Mouse (Mus musculus): Measurements from ENCODE around the gene Hpse. TPM values are rescaled to one million over a fixed set of nuclear protein-coding genes. Genes with fewer than 3 reads are reported as not detected.
A peak's percentile ranks its signal among the peaks of the same experiment; 100 is the strongest.

The Hpse gene
- 5.8 and 6.1 TPM in 2 replicates for polyA plus RNA-seq (2015; fragmentation: Nextera tagmentation; extraction: Ambion mirVana)

DNA sequence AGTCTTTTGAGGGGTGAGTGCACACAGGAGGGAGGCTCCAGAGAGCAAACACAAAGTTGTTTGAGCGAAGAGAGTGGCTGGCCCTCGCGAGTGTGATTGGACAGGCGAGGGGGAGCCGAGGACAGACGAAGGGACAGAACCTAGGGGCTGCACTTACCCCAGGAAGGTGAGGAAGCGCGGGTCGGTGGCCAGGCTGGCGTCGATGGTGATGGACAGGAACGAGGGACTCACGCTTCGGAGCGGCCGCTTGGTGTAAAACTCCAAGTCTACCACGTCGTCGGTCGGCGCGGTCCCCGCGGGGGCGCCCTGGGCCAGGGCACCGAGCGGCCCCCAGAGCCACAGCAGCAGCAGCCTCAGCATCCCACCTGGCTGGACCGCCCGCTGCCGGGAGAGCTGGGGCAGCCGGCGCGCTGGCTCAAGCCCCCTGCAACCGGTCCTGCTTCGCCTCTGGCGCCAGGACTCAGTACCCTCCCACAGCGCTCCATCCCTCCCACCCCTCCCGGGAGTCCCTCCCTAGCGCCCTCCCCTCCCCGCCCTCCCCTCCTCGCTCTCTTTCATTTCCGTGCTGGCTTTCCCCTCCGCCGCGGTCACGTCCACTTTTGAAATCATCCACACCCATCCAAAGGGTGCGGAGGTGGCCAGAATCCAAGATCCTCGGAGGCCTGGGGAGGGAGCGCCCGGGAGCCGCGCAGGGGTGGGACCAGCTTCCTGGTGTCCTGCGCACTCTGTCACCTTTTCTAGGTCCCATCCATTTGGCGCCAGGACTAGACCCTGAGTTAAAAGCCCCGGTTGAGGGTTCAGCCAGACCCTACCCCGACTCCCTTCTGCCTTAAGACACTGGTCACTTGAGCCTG is at the start of gene Hpse:
Hpse (minus strand) TSS at position 482 of the 854 bp plus-strand sequence.
- ATAC-seq (ENCODE audit: insufficient number of reproducible peaks, low FRiP score, low TSS enrichment, low read depth) = peak; percentile 61
- WGBS = under 1% methylated on average over 51 of the region's 56 CpGs
- Histone ChIP-seq H3K4me2 (peak within 1 kb of the TSS; percentile 97), H3K36me3 (no peaks in the 10 kb centered on the region), H3K9ac (peak within 1 kb of the TSS; percentile 42; the same call in 1 of the 2 replicates), H3K4me1 (peaks cover 5% of the 10 kb centered on the region; the same call in 1 of the 2 replicates), H3K9me3 (no peaks in the 10 kb centered on the region), H3K4me3 (peak within 1 kb of the TSS; percentile 53), H3K27me3 (peaks cover 17% of the 10 kb centered on the region), H3K27ac (no peak within 1 kb of the TSS)

DNA sequence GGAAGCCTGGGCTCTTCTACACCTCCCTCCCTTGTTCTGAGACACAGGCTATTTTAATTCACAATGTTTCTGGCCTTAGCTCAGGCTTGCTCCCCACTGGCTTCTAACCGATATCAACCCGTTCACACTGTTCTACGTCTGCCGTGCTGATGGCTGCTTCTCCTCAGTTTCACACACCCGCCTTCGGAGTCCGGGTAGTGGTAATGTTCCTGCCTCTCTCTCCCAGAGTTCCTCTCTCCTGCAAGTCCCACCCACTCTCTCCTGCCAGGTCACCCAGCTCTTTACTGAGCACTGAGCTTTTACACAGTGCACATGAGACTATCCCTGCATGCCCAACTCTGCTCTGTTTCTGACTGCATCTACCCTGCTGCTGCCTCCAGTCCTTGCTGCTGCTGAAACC is 46.5 kb upstream of the Hpse start:
- no peaks in the 10 kb centered on the region for H3K9me3 ChIP-seq
- H3K36me3 ChIP-seq = peaks cover 85% of the 10 kb centered on the region
- H3K4me3 ChIP-seq = no peak overlapping the region
- H3K27me3 ChIP-seq = no peaks in the 10 kb centered on the region
- ATAC-seq (ENCODE audit: insufficient number of reproducible peaks, low FRiP score, low TSS enrichment, low read depth) = no peak
- WGBS = 92% methylated on average over 7 of the region's 7 CpGs
- no peak overlapping the region for H3K4me2 ChIP-seq
- H3K27ac ChIP-seq = no peak overlapping the region
- H3K4me1 ChIP-seq = no peaks in the 10 kb centered on the region
- no peak overlapping the region for H3K9ac ChIP-seq

GRCm38 (mm10) chr5:100761736-100762135 is 42.2 kb upstream of the Hpse start:
- ATAC-seq (ENCODE audit: insufficient number of reproducible peaks, low FRiP score, low TSS enrichment, low read depth) = no peak
- H3K27ac ChIP-seq = no peak overlapping the region
- 89% methylated on average over 7 of the region's 7 CpGs for WGBS
- no peak overlapping the region for H3K9ac ChIP-seq
- no peaks in the 10 kb centered on the region for H3K27me3 ChIP-seq
- peaks cover 48% of the 10 kb centered on the region for H3K36me3 ChIP-seq
- H3K4me1 ChIP-seq = no peaks in the 10 kb centered on the region
- H3K9me3 ChIP-seq = no peaks in the 10 kb centered on the region
- no peak overlapping the region for H3K4me3 ChIP-seq
- no peak overlapping the region for H3K4me2 ChIP-seq

GRCm38 (mm10) chr5:100760049-100760663 is 40.6 kb upstream of the Hpse start:
- H3K4me1 ChIP-seq = no peaks in the 10 kb centered on the region
- H3K36me3 ChIP-seq = peaks cover 34% of the 10 kb centered on the region
- 88% methylated on average over 10 of the region's 10 CpGs for WGBS
- no peak overlapping the region for H3K4me2 ChIP-seq
- no peak overlapping the region for H3K27ac ChIP-seq
- H3K27me3 ChIP-seq = no peaks in the 10 kb centered on the region
- H3K4me3 ChIP-seq = no peak overlapping the region
- H3K9ac ChIP-seq = no peak overlapping the region
- ATAC-seq (ENCODE audit: insufficient number of reproducible peaks, low FRiP score, low TSS enrichment, low read depth) = no peak
- no peaks in the 10 kb centered on the region for H3K9me3 ChIP-seq

DNA sequence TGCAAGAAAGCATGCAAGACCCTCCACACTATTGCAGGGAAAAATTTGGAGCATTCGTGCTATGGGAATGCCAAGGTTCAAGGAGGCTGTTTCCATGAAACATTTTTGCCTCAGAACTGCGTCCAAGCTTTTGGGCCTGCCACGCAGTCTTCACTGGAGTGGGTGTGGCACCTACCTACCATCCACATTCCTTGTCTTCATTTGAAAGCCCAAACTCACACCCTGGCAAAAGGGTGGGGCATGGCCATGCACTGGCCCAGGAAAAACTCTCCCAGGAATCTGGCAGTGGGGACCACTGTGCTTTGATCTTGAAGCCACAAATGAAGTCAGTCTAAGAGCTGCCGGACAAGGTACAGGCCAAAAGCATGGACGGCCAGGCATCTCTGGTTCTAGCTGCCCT is 38.6 kb upstream of the Hpse start:
- 94% methylated on average over 5 of the region's 5 CpGs for WGBS
- Histone ChIP-seq H3K9ac (no peak overlapping the region), H3K27ac (no peak overlapping the region), H3K36me3 (peaks cover 14% of the 10 kb centered on the region), H3K4me3 (no peak overlapping the region), H3K4me2 (no peak overlapping the region), H3K27me3 (no peaks in the 10 kb centered on the region), H3K4me1 (no peaks in the 10 kb centered on the region), H3K9me3 (no peaks in the 10 kb centered on the region)
- ATAC-seq (ENCODE audit: insufficient number of reproducible peaks, low FRiP score, low TSS enrichment, low read depth) = no peak

DNA sequence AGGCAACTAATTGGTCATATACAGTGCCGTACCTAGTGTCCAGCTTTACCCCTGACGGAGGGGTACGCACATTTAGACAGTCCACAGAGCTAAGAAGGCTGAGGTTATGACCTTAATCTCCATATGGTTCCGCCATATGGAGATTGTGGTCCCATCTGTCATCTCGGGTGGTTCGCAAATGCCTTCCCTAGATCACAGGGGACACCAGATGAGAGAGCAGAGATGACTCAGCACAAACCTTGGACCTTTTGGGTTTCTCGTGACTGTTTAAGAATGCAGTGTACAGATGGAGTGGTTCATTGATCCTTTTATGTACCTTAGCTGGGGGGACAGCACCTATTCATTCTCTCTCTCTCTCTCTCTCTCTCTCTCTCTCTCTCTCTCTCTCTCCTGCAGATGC is 33.9 kb upstream of the Hpse start:
- ATAC-seq (ENCODE audit: insufficient number of reproducible peaks, low FRiP score, low TSS enrichment, low read depth) = no peak
- Histone ChIP-seq H3K4me2 (no peak overlapping the region), H3K9ac (no peak overlapping the region), H3K4me3 (no peak overlapping the region), H3K36me3 (no peaks in the 10 kb centered on the region), H3K4me1 (no peaks in the 10 kb centered on the region), H3K9me3 (no peaks in the 10 kb centered on the region), H3K27me3 (no peaks in the 10 kb centered on the region), H3K27ac (no peak overlapping the region)
- 64% methylated on average over 7 of the region's 7 CpGs for WGBS

DNA sequence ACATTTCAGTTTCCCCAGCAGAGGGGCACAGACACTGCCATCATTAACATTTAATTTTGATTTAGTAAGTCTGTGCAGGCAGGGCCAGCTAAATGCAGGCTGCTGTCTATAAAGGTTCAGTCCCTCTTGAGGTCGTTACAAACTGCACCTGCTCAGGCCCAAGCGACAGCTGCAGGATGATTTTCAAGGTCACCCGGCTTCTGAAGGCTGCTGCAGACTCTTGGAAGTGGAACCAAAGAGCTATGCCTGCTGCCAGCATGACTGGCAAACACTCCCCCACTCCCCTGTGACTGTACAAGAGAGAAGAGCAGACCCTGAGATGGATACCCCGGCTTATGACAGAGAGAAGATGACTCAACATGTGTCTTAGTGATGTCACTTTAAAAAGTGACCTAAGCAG is 32.1 kb upstream of the Hpse start:
- WGBS = 47% methylated on average over 4 of the region's 4 CpGs
- no peak overlapping the region for H3K4me3 ChIP-seq
- H3K9me3 ChIP-seq = no peaks in the 10 kb centered on the region
- no peaks in the 10 kb centered on the region for H3K36me3 ChIP-seq
- H3K27ac ChIP-seq = no peak overlapping the region
- no peak overlapping the region for H3K4me2 ChIP-seq
- ATAC-seq (ENCODE audit: insufficient number of reproducible peaks, low FRiP score, low TSS enrichment, low read depth) = no peak
- H3K27me3 ChIP-seq = no peaks in the 10 kb centered on the region
- no peak overlapping the region for H3K9ac ChIP-seq
- no peaks in the 10 kb centered on the region for H3K4me1 ChIP-seq

DNA sequence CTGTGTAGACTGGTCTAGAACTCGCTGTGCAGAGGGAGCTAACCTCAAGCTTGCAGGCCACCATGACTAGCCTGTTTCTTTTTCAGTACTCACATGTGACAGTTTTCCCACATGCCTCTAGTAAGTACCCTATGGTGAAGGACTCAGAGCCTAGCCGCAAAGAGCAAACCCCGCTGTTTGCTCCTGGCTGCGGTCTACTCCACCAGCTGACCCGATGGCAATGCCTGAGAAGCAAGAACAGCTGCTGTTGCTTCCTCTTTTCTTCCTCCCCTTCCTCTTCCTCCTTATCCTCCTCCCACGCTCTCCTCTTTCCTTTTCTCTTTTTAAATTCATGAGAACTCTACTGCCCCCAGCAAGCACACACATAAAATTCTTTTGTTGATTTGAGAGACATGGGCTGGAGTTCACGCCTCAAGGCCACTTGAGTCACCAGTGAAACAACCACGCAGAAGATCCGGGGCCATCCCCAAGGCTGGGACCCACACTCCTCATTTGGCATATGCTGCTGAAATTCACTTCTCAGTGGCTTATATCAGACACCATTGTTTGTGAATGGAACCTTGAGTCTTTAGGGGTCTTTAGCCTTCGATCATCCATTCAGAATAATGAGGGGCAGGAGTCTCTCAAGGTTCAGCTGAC is 31.2 kb upstream of the Hpse start:
- Histone ChIP-seq H3K9ac (no peak overlapping the region), H3K36me3 (no peaks in the 10 kb centered on the region), H3K4me2 (no peak overlapping the region), H3K27me3 (no peaks in the 10 kb centered on the region), H3K27ac (no peak overlapping the region), H3K9me3 (no peaks in the 10 kb centered on the region), H3K4me1 (no peaks in the 10 kb centered on the region), H3K4me3 (no peak overlapping the region)
- no peak for ATAC-seq (ENCODE audit: insufficient number of reproducible peaks, low FRiP score, low TSS enrichment, low read depth)
- WGBS = 75% methylated on average over 10 of the region's 10 CpGs

GRCm38 (mm10) chr5:100738802-100739201 is 19.3 kb upstream of the Hpse start:
- no peak overlapping the region for H3K4me2 ChIP-seq
- H3K27me3 ChIP-seq = no peaks in the 10 kb centered on the region
- no peaks in the 10 kb centered on the region for H3K36me3 ChIP-seq
- H3K4me1 ChIP-seq = no peaks in the 10 kb centered on the region
- no peaks in the 10 kb centered on the region for H3K9me3 ChIP-seq
- WGBS = 90% methylated on average over 8 of the region's 8 CpGs
- no peak overlapping the region for H3K27ac ChIP-seq
- no peak overlapping the region for H3K9ac ChIP-seq
- ATAC-seq (ENCODE audit: insufficient number of reproducible peaks, low FRiP score, low TSS enrichment, low read depth) = no peak
- no peak overlapping the region for H3K4me3 ChIP-seq

DNA sequence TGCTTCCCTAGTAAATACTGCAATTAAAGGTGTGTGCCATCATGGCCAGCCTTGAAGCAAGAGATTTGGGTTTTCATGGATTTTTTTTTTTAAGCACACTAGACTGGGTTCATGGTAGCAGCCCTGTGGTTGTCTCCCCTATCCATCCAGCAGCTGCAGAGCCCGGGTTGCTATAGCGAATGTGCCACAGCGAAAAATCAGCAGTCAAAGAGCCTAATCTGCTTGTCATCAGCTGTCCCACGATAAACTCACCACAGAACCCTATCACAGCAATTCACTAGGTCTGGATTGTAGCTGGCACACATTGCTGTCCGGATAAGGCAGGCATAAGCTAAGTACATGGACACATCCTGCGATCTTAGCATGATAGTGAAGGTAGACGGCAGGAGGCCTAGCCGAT is 17.4 kb upstream of the Hpse start:
- Histone ChIP-seq H3K4me1 (no peaks in the 10 kb centered on the region), H3K36me3 (no peaks in the 10 kb centered on the region), H3K9me3 (no peaks in the 10 kb centered on the region), H3K4me2 (no peak overlapping the region), H3K27me3 (no peaks in the 10 kb centered on the region), H3K9ac (no peak overlapping the region), H3K27ac (no peak overlapping the region), H3K4me3 (no peak overlapping the region)
- ATAC-seq (ENCODE audit: insufficient number of reproducible peaks, low FRiP score, low TSS enrichment, low read depth) = no peak
- WGBS = 84% methylated on average over 8 of the region's 8 CpGs

- WGBS = 81% methylated on average over 4 of the region's 4 CpGs
- Histone ChIP-seq H3K4me1 (no peaks in the 10 kb centered on the region), H3K4me2 (no peak overlapping the region), H3K9ac (no peak overlapping the region), H3K27ac (no peak overlapping the region), H3K36me3 (no peaks in the 10 kb centered on the region), H3K4me3 (no peak overlapping the region), H3K9me3 (no peaks in the 10 kb centered on the region), H3K27me3 (no peaks in the 10 kb centered on the region)
- ATAC-seq (ENCODE audit: insufficient number of reproducible peaks, low FRiP score, low TSS enrichment, low read depth) = no peak
These were observed 15.0 kb upstream of the Hpse start for GRCm38 (mm10) chr5:100734535-100734934.

DNA sequence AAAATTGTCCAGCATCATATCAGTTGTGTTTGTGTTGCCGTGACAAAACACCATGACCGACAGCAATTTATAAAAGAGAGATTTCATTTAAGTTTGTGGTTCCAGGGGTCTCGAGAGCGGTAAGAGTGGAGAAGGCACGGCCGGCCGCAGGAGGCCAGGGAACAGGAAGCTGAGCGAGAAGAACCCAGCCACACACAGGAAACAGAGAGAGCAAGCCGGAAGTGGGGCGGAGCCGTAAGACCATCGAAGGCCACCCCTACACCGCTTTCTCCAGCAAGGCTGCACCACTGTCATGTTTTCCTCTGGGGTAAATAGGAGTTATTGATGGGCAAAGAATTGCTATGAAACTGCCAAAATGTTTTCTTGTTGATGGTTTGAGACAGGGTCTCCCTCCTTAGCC is 9.2 kb upstream of the Hpse start:
- ATAC-seq (ENCODE audit: insufficient number of reproducible peaks, low FRiP score, low TSS enrichment, low read depth) = no peak
- 82% methylated on average over 13 of the region's 13 CpGs for WGBS
- H3K4me2 ChIP-seq = no peak overlapping the region

More for the DNA sequence above, 9.2 kb upstream of the Hpse start:
- Histone ChIP-seq H3K27ac (no peak overlapping the region), H3K4me1 (no peaks in the 10 kb centered on the region), H3K27me3 (no peaks in the 10 kb centered on the region), H3K36me3 (no peaks in the 10 kb centered on the region), H3K9me3 (no peaks in the 10 kb centered on the region), H3K4me3 (no peak overlapping the region), H3K9ac (no peak overlapping the region)

Measured in limb, embryonic 15.5 days (tissue).